Mouse (Mus musculus) gastrocnemius, adult 18-20 months (tissue): ENCODE measurements around the gene Nags. TPM values are rescaled to one million over a fixed set of nuclear protein-coding genes. Genes with fewer than 3 reads are reported as not detected.

Experiments
- DNase-seq: peaks from one replicate; pipeline ENCODE4 v3.0.0; 2021; ENCODE audit warnings: low spot score
- long read RNA-seq, 2 experiments: library from polyadenylated mRNA; stranded (forward); transcript quantifications; one replicate each; pipeline ENCODE4 v2.0.0; 2021
- total RNA-seq, 2 experiments: library from RNA; stranded (reverse); gene quantifications; 2 replicates each; pipeline ENCODE4 v1.2.3; 2021

The Nags gene
- total RNA-seq, result not detected
- long read RNA-seq, experiment 1, result 0 reads
- long read RNA-seq, experiment 2, result 0 reads

DNA sequence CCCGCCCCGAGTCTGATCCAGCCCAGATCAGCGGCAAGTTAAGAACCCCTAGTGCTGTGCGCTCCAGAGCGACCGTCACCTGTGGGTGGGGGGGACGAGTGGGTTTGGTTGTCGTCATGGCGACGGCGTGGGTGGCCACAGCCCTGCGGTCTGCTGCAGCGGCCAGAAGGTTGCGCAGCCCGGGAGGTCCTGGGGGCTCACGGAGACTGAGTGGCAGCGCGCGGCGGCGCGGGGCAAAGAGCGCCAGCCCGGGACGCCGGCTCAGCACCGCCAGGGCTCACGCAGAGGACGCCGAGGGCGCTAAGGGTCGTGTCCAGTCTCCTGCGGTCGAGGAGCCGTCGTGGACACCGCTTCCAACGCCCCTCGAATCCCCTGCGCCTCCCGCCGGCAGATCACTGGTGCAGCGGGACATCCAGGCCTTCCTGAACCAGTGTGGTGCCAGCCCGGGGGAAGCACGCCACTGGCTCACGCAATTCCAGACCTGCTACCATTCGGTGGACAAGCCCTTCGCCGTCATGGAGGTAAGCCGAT lies at the start of gene Nags:
Nags (plus strand) TSS at position 43 of the 531 bp plus-strand sequence.
- DNase-seq, result no peak

DNA sequence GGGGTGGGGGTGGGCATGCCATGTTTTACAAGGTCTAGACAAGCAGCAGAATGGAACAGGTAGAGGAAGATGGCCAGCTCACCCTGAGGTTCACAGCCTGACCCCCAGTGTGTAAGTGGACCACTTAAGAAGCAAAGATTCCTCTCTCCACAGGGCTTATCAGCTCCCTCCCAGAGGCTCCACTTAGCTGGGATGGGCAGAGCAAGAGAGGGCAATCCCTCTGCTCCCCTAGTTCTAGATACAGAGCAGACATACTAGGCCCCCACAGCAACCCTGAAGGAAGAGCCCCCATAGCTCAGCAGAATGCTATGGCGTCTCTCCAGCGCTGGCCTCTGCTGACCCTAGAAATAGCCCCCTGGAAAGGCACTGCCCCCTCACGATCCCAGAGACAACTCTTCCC lies 49.6 kb upstream of the Nags start:
- no peak for DNase-seq

DNA sequence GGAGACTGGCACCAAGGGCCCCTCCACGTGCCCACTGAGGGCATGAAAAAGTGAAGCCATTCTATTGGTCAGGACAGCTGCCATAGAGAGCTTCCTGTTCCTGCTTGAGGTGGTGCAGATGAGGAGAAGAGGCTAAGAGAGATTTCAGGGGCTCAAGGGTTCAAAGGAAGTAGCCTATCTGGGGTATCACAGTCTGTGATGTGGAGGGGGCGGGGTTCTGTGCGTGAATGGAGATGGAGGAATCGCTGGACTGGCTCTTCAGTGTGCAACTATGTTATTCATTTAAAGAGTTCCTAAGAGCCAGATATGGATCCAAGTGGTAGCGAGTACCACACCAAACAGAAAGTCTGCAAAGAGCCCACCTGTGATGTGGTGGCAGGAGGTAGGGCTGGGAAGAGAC lies 48.9 kb upstream of the Nags start:
- no peak for DNase-seq

DNA sequence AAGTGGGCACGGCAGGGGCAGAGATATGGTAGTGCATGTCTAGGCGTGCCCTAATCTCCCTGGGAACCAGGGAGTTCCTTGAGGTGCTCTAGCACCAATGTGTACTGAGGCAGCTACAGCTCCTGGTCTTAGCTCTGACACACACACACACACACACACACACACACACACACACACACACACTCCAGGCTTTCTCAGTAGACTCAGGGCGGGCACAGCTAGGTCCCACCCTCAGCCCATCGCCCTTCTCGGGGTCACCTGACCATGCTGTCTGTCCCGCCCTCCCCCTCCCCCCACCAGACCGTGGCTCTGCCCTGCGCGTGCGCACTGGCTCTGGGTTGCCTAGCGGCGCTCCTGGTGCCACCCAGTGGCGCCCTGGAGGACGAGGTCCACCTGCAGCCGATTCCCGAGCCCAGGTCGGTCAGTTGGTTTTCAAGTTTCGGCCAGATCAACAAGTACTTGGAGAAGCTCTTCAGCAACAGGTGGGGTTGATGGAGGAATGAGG lies 48.4 kb upstream of the Nags start:
- peak; percentile 44 for DNase-seq

DNA sequence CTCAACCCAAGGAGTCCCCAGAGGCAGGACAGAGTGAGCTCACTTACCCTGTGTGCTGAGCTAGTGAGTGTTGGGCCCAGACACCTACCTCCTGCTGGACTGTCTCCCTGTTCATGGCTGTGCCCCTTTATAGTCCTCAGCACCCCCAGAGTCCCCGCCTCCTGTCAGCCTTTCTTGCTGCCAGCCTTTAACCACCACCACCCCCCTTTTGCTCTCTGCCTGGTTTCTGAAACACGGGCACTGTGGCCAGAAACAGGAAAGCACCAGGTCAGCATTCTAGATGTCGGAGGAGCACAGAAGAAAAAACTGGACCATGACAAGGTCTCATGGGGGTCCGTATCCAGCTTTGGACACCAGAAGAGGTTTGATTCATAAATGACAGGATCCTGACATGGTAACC lies 44.1 kb upstream of the Nags start, which contains the start of gene Ppy:
Ppy (minus strand) TSS at position 101 of the 400 bp plus-strand sequence.
- DNase-seq, result no peak

DNA sequence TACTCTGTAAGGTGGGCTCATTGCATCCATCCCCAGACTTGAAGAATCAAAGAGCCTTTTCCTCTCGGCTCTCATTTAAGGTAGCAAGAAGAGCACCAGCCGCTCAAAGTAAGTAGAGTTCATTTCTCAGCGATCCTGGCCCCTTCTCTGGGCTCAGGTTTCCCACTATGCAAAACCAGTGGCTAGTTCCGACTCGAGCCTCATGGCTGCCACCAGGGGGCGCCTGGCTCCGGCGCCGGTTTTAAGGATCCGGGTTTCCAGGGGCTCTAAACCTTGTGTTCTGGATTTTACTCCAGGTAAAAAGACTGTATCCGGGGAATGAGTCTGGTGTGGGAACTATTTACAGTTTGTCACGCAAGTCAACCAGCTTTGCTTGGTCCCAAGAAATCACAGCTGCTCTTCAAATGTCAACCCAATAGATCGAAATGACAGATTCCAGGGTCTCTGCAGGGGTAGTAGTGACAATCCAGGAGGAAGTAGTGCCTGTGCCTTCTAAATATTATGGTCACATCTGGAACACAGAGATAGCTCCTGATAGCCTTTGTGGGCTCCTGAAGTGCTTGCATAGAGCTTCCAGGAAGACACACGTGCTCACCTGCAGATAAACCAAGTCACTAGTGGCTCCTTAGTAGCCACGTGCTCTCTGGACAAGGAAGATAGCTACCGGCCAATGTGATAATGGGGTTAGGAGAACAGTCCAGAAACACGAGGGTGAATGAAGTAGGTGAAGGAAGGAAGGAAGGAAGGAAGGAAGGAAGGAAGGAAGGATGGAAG lies 42.6 kb upstream of the Nags start:
- peak; percentile 43 for DNase-seq

DNA sequence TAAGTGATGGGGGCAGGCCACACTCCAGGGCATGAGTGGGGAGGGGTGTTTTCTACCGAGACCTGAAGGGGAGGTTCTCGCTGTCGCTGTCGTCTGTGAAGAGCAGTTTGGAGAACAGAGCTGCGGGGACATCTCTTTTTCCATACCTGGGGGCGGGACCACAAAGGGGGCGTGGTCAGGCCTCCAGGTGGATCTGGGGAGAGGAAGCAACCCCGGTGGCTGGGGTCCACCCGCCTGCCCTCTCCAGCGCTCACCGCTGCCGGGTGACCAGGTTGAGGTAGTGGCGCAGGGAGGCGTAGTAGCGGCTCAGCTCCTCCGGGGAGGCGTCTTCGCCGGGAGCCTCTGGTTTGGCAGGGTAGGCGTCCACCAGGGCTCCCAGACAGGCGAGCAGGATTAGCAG lies 38.4 kb upstream of the Nags start:
- no peak for DNase-seq

DNA sequence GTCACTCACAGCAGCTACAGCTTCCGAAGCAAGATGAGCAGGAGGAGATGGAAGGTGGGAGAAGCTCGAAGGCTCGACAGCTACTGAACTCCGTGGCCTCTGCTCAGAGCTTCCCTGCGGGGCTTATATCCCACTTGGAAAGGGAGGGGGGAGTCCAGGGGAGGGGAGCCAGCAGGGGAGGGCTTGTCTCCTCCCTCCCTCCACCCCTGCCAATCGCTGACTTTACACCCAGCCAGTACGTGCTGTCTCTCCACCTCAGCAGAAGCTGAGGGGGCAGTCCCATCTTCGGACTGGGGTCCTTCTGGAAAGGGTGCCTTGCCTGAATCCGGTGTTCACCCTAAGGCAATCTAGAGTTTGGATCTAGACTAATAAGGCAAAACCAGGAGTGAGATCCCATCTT lies 37.6 kb upstream of the Nags start, which contains the start of gene Pyy:
Pyy (minus strand) TSS at position 101 of the 400 bp plus-strand sequence.
- no peak for DNase-seq

DNA sequence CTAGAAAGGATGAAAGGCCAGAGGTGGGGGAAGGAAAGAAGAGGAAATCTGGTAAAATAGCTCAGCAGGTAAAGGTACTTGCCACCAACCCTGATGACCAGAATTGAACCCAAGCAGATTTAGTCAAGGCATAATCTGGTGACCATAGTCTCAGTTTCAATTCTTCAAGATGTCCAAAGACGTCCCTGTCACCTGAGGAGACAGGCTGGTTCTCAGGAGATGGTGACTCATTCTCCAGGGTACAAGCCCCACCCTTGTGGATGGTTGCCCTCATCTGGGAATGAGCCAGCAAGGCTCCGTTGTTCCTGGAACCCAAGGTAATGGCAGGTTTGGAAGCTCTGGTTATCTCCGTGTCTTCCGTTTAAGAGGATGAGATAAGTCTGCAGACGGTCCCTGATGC lies 33.7 kb upstream of the Nags start:
- no peak for DNase-seq

DNA sequence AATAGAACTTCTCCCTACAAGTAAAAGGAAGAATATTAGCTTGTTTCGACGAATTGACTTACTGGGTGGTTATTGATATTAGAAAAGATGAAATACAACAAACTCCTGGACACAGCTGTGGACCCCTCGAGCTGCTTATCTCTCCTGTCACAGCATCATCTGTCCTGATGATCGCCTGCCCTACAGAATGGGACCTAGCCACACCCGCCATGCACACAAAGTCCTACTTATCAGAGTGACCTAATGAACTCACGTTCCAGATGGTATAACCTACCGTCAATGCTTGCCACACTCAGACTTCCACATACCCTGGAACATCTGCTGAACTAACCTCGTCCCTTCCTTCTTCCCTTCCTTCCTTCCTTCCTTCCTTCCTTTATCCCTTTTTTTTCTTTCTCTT lies 29.1 kb upstream of the Nags start:
- no peak for DNase-seq

DNA sequence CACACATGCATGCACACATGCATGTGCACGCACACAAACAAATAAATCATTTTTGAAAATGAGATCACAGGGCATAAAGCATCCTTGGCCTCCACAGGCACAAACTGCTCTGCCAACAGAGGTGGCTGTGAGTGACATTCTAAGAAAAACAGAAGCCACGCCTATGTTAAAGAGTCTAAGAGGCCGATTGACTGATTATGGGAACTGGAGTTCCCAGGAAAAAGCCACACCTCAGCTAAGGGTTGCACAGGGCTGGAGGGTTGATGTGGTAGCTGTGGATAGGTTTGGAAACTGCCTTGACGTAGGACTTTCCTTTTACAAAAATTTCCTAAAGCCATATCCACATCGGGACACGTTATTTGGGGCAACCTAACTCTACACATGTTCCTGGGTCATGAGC lies 27.9 kb upstream of the Nags start:
- no peak for DNase-seq

DNA sequence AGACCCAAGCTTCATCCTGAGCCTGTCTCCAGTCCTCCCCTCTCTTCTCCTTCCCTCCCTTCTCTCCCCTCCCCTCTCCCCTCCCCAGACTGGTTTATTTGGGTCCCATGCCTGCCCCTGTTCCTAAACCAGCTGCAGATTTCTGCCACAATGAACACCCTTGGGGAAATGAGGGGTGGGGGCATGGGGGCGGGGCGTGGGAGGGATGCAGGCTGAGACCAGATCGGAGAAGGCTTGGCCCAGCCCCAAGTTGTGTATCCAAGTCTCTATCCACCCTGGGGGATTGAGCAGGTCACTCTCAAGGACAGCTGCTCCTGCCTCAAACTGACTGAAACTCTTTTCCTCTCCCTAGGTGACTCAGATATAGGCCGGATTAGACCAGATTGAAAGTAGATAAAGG lies 10.8 kb upstream of the Nags start:
- no peak for DNase-seq

DNA sequence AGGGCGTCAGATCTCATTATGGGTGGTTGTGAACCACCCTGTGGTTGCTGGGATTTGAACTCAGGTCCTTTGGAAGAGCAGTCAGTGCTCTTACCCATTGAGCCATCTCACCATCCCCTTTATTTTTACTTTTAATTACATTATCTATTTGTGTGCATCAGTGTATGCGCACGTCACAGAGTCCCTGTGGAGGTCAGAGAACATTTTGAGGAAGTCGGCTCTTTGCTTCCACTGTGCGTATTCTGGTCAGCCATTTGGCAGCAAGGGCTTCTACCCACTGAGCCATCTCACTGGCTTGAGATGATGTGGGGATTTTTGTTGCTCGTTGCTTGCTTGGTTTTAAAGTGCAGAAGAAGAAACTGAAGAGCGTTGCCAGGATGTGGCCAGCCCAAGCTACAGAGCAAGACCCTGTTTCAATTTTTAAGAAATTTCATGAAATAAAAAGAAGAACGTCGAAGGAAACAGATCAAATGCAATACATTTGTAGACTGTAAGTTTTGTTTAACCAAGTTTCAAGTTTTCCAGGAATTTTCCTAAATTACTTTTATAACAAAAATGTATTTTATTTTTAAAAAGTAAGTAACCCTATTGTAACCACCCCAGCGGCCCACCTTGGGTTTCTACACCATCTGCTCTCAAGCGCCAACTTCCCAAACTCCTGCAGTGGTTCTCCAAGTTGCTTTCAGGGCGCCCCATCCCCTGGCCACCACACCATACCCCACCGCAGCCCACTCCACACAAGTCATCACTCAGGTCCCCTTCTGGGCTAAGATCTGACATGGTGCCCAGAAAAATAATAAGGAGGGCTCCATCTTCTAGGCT lies 7.5 kb upstream of the Nags start:
- no peak for DNase-seq

DNA sequence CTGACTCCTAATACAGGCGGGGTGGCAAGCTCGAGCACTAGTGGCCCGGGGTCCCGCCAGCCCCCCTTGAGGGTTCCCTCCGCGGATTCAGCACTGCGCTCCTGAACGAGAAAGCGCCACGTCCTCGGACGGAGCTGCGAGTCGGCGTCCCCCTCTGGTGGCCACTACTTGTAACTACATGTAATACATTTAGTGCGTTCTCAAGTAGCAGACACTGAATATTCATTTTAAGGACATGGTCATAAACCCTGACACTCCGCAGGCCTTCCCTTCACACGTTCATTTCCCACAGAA lies 6.9 kb upstream of the Nags start:
- peak; percentile 68 for DNase-seq

DNA sequence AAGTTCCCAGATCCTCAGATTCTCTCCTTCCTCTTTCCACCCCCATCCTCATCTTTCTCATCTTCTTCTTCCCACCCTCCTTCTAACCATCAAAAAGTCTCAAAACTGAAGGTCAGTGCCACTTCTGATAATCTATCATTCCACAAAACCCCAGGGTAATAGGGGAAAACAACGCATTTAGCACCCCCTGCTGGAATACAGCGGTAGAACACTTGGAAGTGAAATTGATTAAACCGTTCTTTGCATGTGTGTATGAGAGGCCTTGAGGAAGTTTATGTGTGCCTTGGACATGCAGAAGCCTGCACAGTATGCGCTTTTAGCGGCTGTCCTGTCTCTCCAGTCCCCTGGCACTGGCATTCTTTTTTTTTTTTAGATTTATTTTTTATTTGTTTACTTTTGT lies 4.8 kb upstream of the Nags start:
- DNase-seq, result peak; percentile 65

DNA sequence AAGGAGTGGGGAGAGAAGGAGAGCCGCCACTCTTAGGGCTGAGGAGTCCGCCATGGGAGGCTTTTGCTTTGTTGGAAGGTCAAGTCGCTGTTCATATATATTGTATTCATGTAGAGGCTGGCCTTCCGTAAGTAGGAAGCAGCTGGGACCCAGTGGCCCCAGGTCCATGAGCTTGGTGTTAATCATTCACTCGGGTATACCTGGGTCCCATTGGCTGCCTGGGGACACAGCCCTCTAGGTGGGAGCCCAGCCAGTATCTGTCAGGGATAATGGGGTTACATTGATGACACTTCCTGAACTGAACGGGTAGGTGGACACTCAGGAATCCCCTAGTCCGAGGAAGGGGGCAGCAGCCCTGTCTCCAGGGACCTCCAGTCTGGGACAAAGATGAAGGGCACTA lies 3.0 kb upstream of the Nags start:
- no peak for DNase-seq

DNA sequence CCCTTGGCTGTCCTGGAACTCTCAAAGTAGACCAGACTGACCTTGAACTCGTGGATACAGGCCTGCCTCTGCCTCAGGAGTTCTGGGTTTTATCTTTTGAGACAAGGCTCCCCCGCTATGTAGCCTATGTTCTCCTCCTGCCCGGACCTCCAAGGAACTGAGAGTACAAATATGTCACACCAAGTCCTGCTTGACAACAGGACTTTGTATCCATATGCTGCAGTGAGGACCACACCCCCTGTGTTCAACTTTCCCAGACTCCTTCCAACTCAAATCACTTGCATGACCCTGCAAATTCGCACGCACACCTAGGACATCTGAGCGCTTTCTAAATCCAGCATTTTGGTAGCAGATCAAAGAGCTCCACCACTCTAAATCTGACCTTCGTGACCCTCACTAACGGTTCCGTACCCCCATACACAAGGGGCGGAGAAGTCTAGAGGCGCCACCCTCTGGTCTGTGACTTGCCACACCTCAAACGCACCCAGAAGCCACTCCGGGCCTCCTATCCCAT lies 299 bp upstream of the Nags start:
- no peak for DNase-seq

DNA sequence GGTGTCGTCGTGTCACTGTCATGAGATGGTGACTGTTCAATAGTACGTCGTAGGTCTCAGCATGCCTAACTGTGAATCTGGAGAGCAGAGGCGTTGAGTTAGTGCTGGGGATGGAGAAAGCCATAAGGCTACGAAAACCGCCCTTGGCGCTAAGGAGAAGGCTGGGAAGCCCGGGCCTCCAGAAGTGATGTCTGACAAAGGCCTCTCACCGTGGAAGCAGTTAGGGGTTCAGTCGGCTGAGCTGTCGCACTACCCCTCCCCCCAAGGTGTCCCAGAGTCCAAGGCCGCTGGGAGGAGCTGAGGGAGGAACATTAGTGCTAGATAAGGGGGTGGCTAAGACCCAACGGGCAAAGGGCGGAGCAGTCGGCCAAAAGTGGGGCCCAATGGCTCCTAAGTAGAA lies 692 bp downstream of the Nags start:
- no peak for DNase-seq

DNA sequence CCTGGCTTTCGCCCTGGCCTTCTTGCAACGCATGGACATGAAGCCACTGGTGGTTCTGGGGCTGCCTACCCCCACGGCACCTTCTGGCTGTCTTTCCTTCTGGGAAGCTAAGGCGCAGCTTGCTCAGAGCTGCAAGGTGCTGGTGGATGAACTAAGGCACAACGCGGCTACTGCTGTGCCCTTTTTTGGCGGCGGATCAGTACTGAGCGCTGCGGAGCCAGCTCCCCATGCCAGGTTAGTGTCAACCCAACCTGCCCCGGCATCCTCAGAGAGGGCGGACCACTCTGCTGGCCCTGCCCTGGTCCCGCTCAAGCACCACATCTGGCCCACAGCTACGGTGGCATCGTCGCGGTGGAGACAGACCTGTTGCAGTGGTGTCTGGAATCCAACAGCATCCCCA lies 1.2 kb downstream of the Nags start:
- DNase-seq, result no peak

DNA sequence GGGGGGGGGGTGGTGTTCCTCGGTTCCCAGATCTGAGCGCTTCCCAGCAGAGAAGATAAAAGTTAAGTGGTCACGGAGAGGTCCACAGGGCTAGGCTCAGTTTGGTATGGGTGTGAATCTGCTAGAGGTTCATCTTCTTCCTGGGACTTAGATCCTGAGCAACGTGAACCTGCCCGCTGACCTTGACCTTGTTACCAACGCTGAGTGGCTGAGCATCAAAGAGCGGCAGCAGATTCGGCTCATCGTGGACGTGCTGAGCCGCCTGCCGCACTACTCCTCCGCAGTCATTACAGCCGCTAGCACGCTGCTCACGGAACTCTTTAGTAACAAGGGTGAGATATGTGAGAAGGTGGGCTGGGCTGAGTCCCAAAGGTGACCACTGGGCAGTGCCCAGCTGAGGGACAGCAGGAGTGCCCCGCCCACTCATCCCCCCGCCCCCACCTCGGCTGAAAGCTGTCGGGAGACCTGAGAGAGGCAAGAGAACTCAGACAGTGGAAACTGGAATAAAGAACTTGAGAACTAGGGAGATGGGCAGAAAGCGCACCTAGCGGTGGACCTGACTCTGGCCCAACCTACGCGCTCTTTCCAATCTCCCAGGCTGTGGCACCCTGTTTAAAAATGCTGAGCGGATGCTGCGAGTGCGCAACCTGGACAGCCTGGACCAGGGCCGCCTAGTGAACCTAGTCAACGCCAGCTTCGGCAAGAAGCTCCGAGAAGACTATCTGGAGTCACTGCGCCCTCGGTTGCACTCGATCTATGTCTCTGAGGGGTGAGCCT lies 2.1 kb downstream of the Nags start:
- no peak for DNase-seq

DNA sequence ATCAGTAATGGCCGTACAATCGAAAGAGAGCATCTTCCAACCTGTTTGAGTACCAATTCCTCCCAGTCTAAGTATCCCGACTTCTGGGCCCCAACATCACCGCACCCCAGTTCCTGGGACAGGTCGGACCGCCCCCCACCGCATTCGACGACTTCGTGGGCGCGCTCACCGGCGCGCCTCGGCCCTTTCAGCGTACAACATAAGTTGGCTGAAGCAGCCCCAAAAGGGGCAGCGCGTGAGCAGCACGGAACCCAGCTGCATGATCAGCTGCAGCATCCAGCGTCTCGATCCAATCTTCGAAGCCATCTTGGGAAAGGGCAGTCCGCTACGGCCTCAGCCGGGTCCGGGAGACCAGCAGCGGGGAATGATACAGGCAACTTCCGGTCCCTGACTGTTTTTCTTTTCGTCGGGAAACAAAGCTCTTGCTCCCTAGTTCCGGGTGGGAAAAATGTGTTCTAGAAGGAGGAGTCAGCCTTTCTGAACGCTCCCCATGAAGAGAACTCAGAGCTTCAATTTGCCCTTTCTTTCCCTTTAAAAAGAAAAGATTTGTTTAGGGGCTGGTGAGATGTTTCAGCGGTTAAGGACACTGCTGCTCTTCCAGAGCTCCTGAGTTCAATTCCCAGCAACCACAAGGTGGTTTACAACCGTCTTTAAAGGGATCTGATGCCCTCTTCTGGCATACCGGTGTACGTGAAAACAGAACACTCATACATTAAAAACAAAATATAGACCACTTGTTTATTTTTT lies 10.9 kb downstream of the Nags start, which contains the start of gene Tmem101:
Tmem101 (minus strand) TSS at position 366 of the 747 bp plus-strand sequence.
- DNase-seq, result peak; percentile 95
